Mouse (Mus musculus): ENCODE data around the gene Map3k20.

The Map3k20 gene

DNA sequence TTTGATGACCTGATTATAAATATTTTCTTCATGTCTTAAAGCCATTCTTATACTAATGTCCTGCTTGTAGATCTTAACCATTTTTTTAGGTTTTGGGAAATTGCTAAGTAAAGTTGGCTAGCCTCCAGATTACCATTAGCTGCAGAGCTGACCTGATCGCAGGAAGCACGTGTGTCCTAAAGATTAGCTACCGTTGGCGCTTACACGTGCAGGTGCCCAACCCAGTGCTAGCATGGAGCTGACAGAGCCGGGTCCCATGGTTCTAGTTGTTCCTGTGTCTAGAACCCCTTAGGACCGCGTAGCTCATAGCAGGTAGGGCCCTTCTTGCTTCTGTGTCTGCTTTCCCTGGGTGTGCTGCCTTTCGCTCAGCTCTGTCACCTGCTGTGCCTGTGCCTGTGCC, 194.4 kb downstream of the Map3k20 start:
- WGBS, result 89% methylated on average over 9 of the region's 9 CpGs

DNA sequence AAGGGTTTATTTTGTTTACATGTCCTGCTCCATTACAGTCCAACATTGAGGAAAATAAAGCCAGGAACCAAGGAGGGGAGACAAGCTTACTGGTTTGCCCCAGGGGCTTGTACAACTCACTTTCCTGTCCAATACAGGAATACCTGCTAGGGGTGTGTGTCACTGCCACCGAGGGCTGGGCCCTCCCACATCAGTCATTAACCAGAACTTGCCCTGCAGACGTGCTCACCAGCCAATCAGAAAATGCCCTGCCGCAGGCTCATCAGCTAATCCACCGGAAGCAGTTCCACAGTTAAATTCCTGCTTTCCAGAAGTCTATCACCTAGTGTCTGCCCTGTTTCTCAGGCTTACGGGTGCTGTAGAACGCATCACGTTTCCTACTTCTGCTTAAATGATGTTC, 206.2 kb downstream of the Map3k20 start:
- WGBS, result 71% methylated on average over 7 of the region's 7 CpGs

All from cerebral cortex, adult 2 months (tissue).